Mouse (Mus musculus): ENCODE measurements around the gene Wnk2. TPM values are rescaled to one million over a fixed set of nuclear protein-coding genes. Genes with fewer than 3 reads are reported as not detected.

The Wnk2 gene
- polyA plus RNA-seq, 1 experiment: not detected

DNA sequence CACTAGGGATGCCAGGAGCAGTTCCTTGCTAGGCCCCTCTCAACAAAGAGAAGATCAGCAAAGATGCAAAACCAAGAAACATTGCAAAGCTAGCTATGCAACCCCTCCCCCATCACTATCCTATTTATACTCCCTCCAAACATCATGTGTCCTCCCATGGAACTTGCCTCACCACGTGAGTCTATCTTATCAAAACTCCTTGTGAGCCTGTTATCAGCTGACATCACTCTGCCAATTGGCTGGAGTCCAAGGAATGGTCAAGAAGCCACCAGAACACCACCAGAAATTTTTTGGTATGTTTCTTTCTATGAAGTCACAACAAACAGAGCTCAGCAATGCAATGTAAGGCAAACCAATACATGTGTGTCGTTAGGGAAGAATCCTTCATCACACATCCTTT, 116.8 kb downstream of the Wnk2 start:
- Histone ChIP-seq H3ac (ENCODE audit: control insufficient read depth, insufficient read length, low read depth) (no peak overlapping the region), H3K36me3 (ENCODE audit: control insufficient read depth, insufficient read depth) (no peaks in the 10 kb centered on the region), H3K4me3 (ENCODE audit: insufficient read depth, poor library complexity, severe bottlenecking) (no peak overlapping the region), H3K27me3 (ENCODE audit: control insufficient read depth, insufficient read depth, insufficient read length) (peaks cover 15% of the 10 kb centered on the region), H3K79me3 (ENCODE audit: low read depth) (no peaks in the 10 kb centered on the region), H3K79me2 (ENCODE audit: control insufficient read depth, insufficient read depth) (no peaks in the 10 kb centered on the region)
- TF ChIP-seq MYOG (IDR thresholded peaks at IDR 0.05; ENCODE audit: control insufficient read depth, extremely low read depth, insufficient read length) (no peak), CTCF (IDR thresholded peaks at IDR 0.05; ENCODE audit: control insufficient read depth, insufficient read depth, insufficient read length) (no peak), MAX (IDR thresholded peaks at IDR 0.05) (no peak), FOSL1 (IDR thresholded peaks at IDR 0.05; ENCODE audit: insufficient read depth, low read length, poor library complexity, severe bottlenecking) (no peak), USF1 (IDR thresholded peaks at IDR 0.05; ENCODE audit: low read depth) (no peak), MYOD1 (IDR thresholded peaks at IDR 0.05; ENCODE audit: control insufficient read depth, insufficient read length, low read depth) (no peak), CEBPB (IDR thresholded peaks at IDR 0.05; ENCODE audit: low read depth) (no peak)

- Histone ChIP-seq H3K4me3 (ENCODE audit: insufficient read depth, poor library complexity, severe bottlenecking) (no peak overlapping the region), H3K27me3 (ENCODE audit: control insufficient read depth, insufficient read depth, insufficient read length) (peaks cover 18% of the 10 kb centered on the region), H3K79me3 (ENCODE audit: low read depth) (no peaks in the 10 kb centered on the region), H3K36me3 (ENCODE audit: control insufficient read depth, insufficient read depth) (no peaks in the 10 kb centered on the region), H3K79me2 (ENCODE audit: control insufficient read depth, insufficient read depth) (no peaks in the 10 kb centered on the region), H3ac (ENCODE audit: control insufficient read depth, insufficient read length, low read depth) (no peak overlapping the region)
- TF ChIP-seq MAX (IDR thresholded peaks at IDR 0.05) (no peak), MYOD1 (IDR thresholded peaks at IDR 0.05; ENCODE audit: control insufficient read depth, insufficient read length, low read depth) (no peak), CEBPB (IDR thresholded peaks at IDR 0.05; ENCODE audit: low read depth) (no peak), CTCF (IDR thresholded peaks at IDR 0.05; ENCODE audit: control insufficient read depth, insufficient read depth, insufficient read length) (no peak), MYOG (IDR thresholded peaks at IDR 0.05; ENCODE audit: control insufficient read depth, extremely low read depth, insufficient read length) (no peak)
Observed at GRCm38 (mm10) chr13:49028757-49029539, 118.9 kb downstream of the Wnk2 start.

- Histone ChIP-seq H3K36me3 (ENCODE audit: control insufficient read depth, insufficient read depth) (no peaks in the 10 kb centered on the region), H3K4me3 (ENCODE audit: insufficient read depth, poor library complexity, severe bottlenecking) (no peak overlapping the region), H3K79me3 (ENCODE audit: low read depth) (no peaks in the 10 kb centered on the region), H3K79me2 (ENCODE audit: control insufficient read depth, insufficient read depth) (no peaks in the 10 kb centered on the region), H3K27me3 (ENCODE audit: control insufficient read depth, insufficient read depth, insufficient read length) (peaks cover 18% of the 10 kb centered on the region), H3ac (ENCODE audit: control insufficient read depth, insufficient read length, low read depth) (no peak overlapping the region)
- TF ChIP-seq MYOG (IDR thresholded peaks at IDR 0.05; ENCODE audit: control insufficient read depth, extremely low read depth, insufficient read length) (no peak), USF1 (IDR thresholded peaks at IDR 0.05; ENCODE audit: low read depth) (no peak), FOSL1 (IDR thresholded peaks at IDR 0.05; ENCODE audit: insufficient read depth, low read length, poor library complexity, severe bottlenecking) (no peak), CTCF (IDR thresholded peaks at IDR 0.05; ENCODE audit: control insufficient read depth, insufficient read depth, insufficient read length) (no peak), MYOD1 (IDR thresholded peaks at IDR 0.05; ENCODE audit: control insufficient read depth, insufficient read length, low read depth) (no peak), CEBPB (IDR thresholded peaks at IDR 0.05; ENCODE audit: low read depth) (no peak), MAX (IDR thresholded peaks at IDR 0.05) (no peak)
Observed at GRCm38 (mm10) chr13:49027057-49027456, 120.8 kb downstream of the Wnk2 start.

DNA sequence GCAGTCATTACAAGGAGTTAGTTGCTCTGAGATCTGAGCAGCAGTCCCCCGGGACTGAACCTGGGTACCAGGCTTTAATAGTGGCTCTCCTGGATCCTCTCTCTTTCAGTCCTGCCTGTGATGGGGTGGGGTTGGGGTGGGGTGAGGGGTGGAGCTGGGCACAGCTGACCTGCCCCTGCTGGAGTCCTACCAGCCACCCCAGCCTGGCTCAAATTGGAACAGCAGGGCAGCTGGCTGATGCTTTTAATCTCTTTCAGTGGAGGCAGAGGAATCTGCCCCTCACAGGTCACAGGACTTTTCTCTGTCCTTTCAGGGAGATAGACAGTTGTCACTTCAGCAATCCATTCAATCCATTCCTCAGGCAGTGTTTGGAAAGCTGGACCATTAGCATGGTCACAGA, 122.3 kb downstream of the Wnk2 start:
- Histone ChIP-seq H3K27me3 (ENCODE audit: control insufficient read depth, insufficient read depth, insufficient read length) (peaks cover 18% of the 10 kb centered on the region), H3K79me3 (ENCODE audit: low read depth) (no peaks in the 10 kb centered on the region), H3K79me2 (ENCODE audit: control insufficient read depth, insufficient read depth) (no peaks in the 10 kb centered on the region), H3K36me3 (ENCODE audit: control insufficient read depth, insufficient read depth) (no peaks in the 10 kb centered on the region), H3ac (ENCODE audit: control insufficient read depth, insufficient read length, low read depth) (no peak overlapping the region), H3K4me3 (ENCODE audit: insufficient read depth, poor library complexity, severe bottlenecking) (no peak overlapping the region)
- TF ChIP-seq MAX (IDR thresholded peaks at IDR 0.05) (no peak), CEBPB (IDR thresholded peaks at IDR 0.05; ENCODE audit: low read depth) (no peak), USF1 (IDR thresholded peaks at IDR 0.05; ENCODE audit: low read depth) (no peak), FOSL1 (IDR thresholded peaks at IDR 0.05; ENCODE audit: insufficient read depth, low read length, poor library complexity, severe bottlenecking) (no peak)

GRCm38 (mm10) chr13:49024763-49025162, 123.1 kb downstream of the Wnk2 start:
- TF ChIP-seq FOSL1 (IDR thresholded peaks at IDR 0.05; ENCODE audit: insufficient read depth, low read length, poor library complexity, severe bottlenecking) (no peak), MAX (IDR thresholded peaks at IDR 0.05) (no peak), MYOD1 (IDR thresholded peaks at IDR 0.05; ENCODE audit: control insufficient read depth, insufficient read length, low read depth) (no peak), MYOG (IDR thresholded peaks at IDR 0.05; ENCODE audit: control insufficient read depth, extremely low read depth, insufficient read length) (no peak), CTCF (IDR thresholded peaks at IDR 0.05; ENCODE audit: control insufficient read depth, insufficient read depth, insufficient read length) (no peak), USF1 (IDR thresholded peaks at IDR 0.05; ENCODE audit: low read depth) (no peak), CEBPB (IDR thresholded peaks at IDR 0.05; ENCODE audit: low read depth) (no peak)
- no peaks in the 10 kb centered on the region for H3K79me3 ChIP-seq (ENCODE audit: low read depth)

GRCm38 (mm10) chr13:49021693-49022092, 126.1 kb downstream of the Wnk2 start:
- no peak overlapping the region for H3ac ChIP-seq (ENCODE audit: control insufficient read depth, insufficient read length, low read depth)
- TF ChIP-seq CTCF (IDR thresholded peaks at IDR 0.05; ENCODE audit: control insufficient read depth, insufficient read depth, insufficient read length) (peak; percentile 22), FOSL1 (IDR thresholded peaks at IDR 0.05; ENCODE audit: insufficient read depth, low read length, poor library complexity, severe bottlenecking) (no peak)
- H3K4me3 ChIP-seq (ENCODE audit: insufficient read depth, poor library complexity, severe bottlenecking): no peak overlapping the region
- H3K27me3 ChIP-seq (ENCODE audit: control insufficient read depth, insufficient read depth, insufficient read length): peaks cover 3% of the 10 kb centered on the region
- H3K79me2 ChIP-seq (ENCODE audit: control insufficient read depth, insufficient read depth): no peaks in the 10 kb centered on the region
- H3K36me3 ChIP-seq (ENCODE audit: control insufficient read depth, insufficient read depth): no peaks in the 10 kb centered on the region
- H3K79me3 ChIP-seq (ENCODE audit: low read depth): no peaks in the 10 kb centered on the region

More at GRCm38 (mm10) chr13:49024763-49025162, 123.1 kb downstream of the Wnk2 start:
- peaks cover 18% of the 10 kb centered on the region for H3K27me3 ChIP-seq (ENCODE audit: control insufficient read depth, insufficient read depth, insufficient read length)
- no peak overlapping the region for H3ac ChIP-seq (ENCODE audit: control insufficient read depth, insufficient read length, low read depth)
- H3K36me3 ChIP-seq (ENCODE audit: control insufficient read depth, insufficient read depth): no peaks in the 10 kb centered on the region
- H3K4me3 ChIP-seq (ENCODE audit: insufficient read depth, poor library complexity, severe bottlenecking): no peak overlapping the region
- H3K79me2 ChIP-seq (ENCODE audit: control insufficient read depth, insufficient read depth): no peaks in the 10 kb centered on the region
